Mouse (Mus musculus) spleen, adult 18-20 months (tissue): ENCODE results near the gene Treml4.
A peak's percentile ranks its signal among the peaks of the same experiment; 100 is the strongest.

Experiments used
- DNase-seq, 2 experiments: peaks; one replicate each; pipeline ENCODE4 v3.0.0; 2022; ENCODE audit warnings: mixed read lengths in 2 of 2

Treml4 gene

DNA sequence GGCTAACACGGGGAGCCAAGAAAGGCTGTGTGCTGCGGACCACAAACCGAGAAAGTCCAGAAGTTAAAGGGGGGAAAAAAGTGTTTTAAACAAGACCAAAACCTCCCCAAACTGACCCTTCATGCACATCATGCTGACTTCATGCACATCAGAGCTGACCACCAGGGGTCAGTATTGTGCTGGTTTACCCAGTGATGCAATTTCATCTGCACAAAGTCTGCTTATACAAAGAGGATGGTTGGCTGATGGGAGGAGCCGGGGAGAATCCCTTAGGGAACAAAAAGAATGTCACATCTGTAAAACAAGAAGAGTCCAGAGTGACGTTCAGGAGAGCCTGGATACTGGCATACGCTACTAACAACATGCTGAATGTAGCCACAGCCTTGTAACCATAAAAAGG is 10.8 kb downstream of the Treml4 start:
- DNase-seq = peak; percentile 62 to 85

DNA sequence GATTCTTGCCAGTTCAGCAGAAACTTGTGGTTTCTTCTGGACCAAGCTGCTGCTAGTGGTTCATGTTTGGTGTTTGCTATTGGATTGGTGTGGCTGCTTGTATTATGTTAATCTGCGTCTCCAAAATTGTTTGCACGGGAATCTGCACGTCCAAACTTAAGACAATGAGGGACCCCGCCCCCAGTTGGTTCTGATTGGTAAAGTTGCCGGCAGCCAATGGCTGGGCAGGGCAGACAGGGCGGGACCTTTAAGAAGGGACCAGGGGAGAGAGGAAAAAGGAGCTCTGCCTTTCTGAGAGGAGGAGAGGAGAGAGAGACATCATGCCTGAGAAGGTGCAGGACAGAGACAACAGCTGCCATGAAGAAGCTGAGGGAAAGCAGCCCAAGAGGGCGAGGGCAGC is 11.6 kb downstream of the Treml4 start:
- no peak for DNase-seq

DNA sequence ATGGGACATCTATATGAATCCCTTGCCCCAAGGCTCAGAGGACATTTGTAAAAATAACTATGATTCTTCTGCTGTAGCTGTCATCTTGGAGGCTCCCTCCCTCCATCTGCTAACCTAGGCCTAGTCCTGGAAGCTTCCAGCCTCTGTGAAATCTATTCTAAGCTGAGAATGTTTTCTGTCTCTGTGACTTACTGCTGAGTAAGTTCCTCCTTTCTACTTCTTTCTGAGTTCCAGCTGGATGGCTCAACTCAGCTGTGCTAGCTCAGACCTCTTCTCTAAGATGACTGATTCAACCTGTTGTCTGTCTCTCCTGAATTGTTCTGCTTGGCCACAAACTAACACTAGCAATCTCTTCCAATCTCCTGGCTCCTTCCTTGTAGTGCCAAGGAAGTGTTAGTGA is 14.3 kb downstream of the Treml4 start:
- DNase-seq = no peak

DNA sequence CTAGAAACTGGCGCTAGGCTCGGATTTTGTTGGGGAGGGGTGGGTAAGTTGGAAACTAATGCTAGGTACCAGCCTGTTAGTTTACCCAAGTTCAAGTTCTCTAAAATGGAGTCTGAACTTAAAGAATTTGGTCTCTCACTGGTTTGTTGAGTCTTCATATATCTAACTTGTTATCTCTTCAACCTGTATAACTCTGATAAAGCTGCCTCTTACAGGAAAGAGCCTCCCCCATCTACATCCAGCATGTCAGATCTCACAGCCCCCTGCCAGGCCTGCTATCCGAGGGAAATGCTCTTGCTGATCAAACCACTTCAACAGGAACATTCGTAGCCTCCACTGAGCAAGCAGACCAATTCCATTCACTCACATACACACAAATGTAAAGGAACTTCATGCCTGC is 14.9 kb downstream of the Treml4 start:
- DNase-seq = no peak

DNA sequence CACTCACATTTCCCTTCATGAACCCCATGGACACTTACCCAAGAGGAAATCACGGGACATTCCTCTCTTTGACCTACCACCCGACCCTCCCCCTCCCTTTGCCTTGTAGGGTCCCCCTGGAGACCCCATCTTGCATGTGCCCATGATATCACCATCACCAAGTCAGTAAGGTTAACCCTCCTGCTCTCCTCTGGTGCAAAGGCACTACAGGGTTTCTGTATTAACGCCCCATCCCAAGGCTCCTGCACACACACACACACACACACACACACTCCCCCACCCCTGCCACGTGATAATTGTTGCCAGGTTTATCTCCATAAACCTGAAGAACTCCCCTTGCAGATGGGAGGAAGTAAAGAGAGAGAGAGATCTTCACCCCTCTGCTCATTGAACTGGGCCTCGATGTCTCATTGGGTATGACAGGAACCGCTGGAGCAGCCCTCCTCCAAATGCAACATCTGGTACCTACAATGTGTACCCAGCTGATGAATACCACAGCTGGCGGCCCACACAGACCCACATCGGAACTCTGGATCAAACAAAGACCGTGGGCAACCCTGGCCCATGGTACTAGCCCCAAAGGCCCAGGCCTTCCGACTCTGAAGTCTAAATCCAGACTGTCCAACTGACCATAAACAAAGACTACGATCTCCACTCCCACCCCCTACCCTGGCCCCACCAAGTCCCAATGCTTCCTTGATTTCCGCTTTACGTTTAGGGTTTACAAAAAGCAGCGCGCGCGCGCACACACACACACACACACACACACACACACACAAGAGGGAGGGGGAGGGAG is 17.0 kb downstream of the Treml4 start:
- no peak for DNase-seq

DNA sequence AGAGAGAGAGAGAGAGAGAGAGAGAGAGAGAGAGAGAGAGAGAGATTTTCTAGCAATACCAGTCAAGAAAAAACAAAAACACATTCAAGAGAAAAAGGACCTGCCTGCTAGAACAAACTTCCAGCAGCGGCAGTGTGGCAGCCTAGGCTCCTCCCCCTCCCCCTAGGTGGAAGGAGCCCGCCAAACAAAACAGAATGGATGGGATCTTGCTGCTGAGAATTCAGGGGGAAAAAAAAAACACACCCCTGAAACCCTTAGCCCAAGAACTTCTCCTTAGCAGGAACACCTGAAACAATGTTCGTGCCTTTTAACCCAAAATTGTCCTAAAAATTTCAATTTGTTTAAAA is 17.6 kb downstream of the Treml4 start:
- no peak for DNase-seq

DNA sequence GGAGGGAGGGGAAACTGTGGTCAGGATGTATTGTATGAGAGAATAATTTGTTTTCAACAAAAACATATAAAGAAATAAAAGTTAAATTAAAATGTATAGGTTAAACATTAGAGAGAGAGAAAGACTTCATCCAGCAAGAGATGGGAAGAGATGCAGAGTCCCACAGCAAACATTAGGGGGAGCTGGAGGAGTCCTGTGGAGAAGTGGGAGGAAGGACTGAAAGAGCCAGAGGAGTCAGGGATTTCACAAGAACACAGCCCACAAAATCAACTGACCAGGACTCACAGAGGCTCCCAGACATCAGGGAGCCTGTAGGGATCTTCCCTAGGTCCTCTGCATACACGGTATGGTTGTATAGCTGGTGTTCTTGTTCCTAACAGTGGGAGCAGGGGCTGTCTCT is 22.7 kb downstream of the Treml4 start:
- no peak for DNase-seq

DNA sequence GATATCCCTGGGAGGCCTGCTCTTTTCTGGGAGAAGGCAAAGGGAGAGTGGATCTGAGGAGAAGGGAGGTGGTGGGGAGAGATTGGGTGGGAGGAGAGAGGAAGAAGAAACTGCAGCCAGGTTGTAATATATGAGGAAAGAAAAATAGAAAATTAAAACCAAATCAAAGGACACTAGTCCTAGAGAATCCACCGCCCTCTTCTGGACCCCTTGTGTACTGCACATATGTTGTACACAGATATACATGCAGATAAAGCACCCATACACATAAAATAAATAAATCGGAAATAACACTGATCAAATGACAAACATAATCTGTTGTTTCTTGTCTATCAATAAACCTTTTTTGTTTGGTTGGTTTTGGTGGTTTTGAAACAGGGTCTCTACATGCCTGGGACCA is 23.2 kb downstream of the Treml4 start:
- DNase-seq = no peak

DNA sequence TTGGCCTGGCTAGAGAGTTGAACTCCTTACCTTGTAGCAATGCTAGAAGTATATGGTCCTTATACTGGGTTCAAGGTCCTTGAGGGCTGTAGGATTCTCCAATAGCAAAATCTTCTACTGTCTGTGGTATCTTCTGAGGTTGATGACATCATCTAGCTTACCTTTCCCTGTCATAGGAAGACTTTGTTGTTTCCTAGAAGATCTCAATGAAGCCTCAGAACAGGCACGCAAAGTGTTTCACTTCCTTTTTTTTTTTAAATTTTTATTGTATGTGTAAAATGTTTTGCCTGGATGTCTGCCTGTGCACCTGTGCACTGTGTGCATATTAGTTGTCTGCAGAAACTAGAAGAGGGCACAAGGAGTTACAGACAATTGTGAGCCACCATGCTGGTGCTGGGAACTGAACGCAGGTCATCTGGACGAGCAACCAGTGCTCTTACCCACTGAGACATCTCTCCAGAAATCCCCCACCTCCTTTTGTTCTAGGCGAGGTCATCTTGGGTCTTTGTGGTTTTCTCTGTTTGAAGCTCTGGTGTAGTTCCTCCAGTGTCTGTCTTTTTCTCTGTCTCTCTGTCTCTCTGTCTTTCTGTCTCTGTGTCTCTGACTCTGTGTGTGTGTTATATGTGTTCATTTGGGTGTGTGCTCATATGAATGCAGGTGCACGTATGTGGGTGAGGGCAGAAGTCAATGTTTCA is 29.6 kb downstream of the Treml4 start:
- DNase-seq = peak in 1 of 2 experiments; percentile 22

DNA sequence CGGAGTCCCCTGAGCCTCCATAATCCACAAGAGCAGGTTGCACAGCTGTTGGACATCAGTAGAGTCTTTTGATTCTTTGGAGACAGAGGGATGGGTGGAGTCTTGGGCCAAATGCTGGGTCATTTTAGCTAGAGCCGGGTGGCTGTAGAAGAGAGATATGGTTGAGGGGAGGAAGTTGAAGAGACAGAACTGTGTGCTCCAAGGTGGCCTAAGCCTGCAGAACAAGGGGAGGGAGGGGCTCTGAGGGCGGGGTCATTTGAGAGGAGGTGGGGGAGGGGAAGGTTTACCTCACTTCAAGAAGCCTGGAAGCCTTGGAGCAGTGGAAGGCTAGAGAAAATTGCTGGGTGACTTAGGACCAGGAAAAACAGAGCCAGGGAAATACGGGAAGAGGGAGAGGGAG is 35.1 kb downstream of the Treml4 start, which contains the start of gene Treml2:
Gene Treml2 (plus strand): TSS at position 296 of the 400 bp plus-strand sequence.
- peak in 1 of 2 experiments; percentile 22 for DNase-seq

DNA sequence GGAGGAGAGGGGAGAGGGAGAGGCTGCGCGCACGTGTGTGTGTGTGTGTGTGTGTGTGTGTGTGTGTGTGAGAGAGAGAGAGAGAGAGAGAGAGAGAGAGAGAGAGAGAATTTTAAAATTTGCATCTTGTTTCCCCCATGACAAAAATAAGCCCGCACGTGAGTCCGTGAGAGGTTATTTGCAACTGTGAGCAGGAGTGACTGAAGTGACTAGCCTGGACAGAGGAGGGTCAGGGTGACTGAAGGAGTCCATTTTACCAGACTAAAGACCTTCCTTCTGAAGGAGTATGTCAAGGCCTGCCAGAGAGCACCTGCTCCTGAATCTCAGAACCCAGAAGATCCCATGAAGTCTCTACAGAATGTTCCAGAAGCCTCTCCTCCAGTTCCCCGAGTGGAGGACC is 35.7 kb downstream of the Treml4 start:
- peak; percentile 44 to 48 for DNase-seq

DNA sequence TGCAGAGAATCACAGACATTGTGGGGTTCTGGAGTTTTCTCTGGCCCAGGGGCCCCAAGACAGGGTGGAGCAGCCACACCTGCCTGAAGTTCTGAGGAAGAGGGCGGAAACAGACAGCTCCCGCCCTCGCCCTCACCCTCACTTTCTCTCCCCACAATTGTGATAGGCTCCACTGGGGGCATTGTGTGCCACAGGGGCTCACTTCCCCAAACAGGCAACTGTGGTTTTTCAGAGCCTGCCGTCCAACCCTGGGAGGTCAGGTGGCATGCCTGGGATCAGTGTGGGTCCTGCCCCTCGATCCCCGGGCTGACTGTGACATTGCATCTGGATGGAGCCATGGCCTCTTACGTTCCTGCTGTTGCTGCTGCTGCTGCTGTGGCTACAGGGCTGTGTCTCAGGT is 36.1 kb downstream of the Treml4 start:
- peak; percentile 70 to 77 for DNase-seq

DNA sequence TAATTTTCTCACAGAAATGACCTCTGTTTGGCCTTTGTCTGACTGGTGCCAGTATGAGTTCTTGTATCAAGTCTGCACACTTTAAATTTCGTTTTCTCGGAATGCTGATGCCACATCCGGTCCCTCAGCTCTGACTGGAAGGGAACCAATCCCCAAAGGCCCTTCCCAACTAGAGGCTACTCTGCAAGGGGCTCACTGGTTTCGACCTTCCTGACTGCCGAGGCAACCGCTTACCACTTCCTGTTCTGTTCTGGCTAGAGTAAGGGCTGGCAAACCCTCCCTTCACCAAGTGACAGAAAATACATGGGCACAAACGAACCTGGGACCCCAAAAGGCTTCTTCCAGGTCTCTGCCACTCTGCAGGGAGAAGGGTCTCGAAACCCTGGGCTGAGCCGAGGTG is 36.8 kb downstream of the Treml4 start:
- DNase-seq = peak; percentile 49 to 53

DNA sequence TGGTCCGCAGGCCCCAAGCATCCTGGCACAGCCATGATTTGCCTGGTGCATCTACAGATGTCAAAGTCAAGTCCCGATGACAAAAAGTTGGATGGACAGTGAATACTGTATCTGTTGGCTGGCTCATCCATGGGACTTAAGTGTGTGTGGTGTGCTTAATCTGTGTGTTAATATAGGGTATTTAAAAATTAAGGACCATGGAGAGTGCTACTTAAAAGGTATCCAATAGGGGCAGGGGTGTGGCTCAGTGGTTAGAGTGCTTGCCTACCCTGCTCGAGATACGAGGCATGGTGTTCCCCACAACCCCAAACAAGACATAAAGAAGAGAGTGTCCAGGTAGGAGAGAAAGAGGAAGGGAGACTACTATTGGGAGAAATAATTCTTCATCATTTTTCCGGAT is 37.7 kb downstream of the Treml4 start:
- no peak for DNase-seq

DNA sequence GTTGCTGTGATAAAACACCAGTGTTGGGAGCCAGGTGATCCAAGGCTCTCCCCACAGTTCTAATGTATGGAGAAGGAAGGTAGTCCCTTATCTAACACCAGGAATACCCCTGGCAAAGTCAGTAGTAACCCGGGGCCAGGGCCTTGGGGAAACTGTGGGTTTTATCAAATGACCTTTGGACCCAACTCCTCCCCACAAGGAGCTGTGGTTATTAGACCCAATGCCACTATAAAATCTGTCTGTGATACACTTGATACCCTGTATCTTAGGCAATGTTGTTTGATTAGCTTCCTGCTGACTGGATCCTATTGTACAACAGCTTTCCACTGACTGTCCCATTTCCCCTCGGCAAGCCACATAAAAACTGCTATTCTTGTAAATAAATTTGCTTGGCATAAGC is 48.0 kb downstream of the Treml4 start:
- DNase-seq = no peak

DNA sequence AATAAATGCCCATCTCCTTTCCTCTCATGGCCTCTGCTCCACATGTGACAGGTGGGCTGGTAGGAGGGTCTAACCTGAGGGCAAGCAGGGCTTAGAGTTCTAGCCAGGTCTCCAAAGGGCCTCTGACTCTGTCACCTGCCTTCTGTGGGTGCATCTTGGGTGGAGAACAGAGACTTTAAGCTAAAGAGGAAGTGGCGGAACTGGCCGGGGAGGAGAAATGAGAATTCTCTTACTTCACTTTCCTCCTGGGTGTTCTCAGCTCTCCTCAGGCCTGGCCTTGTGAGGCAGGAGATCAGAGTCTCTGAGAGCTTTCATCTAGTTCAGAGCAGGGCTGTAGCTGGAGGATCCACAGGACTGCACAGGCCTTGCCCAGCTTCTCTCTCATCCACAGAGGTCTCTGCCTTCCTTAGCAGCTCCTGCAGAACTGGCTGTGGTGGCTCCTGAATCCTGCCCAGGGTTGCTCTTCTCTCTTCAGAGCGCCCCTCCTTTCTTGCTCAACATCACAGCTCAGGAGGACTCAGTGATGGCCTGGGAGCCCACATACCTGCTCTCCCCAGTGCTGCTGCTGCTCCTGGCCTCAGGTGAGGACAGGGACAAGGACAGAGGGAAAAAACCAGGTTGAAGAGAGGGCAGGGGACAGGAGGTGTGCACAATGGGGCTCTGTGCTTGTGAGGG is 51.9 kb downstream of the Treml4 start, which contains the start of gene B430306N03Rik:
Gene B430306N03Rik (plus strand): TSS at position 237 of the 675 bp plus-strand sequence.
- peak; percentile 16 to 39 for DNase-seq

DNA sequence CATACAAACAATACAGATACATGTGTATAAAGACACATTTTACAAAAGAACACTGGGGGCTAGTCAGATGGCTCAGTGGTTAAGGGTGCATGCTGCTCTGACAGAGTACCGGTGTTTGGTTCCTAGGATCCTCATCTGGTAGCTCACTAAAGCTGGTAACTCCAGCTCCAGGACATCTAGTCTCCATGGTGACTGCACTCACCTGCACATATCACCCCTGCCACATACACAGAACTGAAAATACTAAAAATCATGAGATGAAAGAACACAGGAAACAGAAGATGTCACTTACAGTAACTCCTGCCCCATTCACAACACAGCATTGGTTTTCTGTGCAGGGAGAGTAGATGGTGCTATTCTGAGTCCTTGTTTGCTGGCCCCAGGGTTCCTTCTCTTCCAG is 54.6 kb downstream of the Treml4 start:
- no peak for DNase-seq

DNA sequence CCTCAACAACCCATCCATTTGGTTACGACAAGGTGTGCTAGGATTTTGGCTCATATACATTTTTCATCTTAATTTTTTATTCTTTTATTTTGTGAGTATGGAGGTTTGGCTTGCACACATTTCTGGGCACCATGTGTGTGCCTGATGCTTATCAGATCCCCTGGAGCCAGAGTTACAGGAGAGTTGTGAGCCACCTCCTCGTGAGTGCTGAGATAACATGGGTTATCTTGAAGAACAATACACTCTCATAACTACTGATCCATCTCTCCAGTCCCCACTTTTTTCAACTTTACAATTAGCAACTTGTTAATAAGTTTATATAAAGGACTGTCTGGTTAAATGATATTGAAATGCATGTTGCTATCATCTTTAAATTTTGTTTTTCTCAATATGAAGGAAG is 57.2 kb downstream of the Treml4 start:
- DNase-seq = no peak

DNA sequence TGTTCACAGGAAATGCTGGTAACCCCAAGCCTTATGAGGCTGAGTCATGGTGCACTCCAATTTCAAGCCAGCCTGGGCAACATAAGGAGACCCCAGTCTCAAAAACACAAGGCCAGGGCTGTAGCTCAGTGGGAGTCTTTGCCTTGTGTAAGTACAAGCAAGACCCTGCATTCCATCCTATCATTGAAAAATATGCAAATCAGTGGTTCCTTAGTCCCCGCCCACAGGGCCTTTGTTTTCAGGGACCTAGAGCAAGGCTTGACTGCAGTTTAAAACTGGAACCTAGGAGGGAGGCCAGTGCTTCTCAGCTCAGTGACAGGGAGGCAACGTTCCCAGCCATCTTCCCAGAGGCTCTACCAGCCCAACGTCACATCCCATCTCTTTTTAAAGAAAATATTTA is 59.1 kb downstream of the Treml4 start:
- DNase-seq = no peak

DNA sequence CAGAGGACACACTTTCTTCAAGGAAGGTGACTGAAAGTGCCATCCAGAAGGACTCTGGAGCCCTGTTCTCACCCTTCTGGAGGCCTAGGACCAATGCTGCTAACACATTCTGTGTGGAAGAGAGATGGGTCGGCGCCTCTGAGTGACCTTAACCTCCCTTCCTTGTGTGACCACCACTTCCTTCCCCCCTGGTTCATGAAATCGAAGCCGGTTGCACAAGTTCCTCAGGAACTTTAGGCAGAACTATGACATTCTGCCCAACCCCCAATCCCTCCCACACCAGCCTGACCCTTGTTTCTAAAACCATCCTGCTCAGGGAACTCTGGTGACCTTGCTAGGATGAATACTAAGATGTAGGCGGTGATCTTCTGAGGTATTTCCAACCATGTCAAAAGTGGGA is 60.2 kb downstream of the Treml4 start:
- no peak for DNase-seq
